Mouse (Mus musculus) G1E (cell line): ENCODE measurements around the gene Pla2g2d.

Source experiments
- CTCF ChIP-seq: IDR thresholded peaks from 2 replicates; pipeline ENCODE4 v1.5.1; 2012; ENCODE audit warnings: low read depth, low read length, inconsistent platforms, mixed read lengths
- GATA1 ChIP-seq: IDR thresholded peaks from 2 replicates; pipeline ENCODE4 v1.6.1; 2012; ENCODE audit warnings: borderline replicate concordance, low read length, inconsistent platforms, mixed read lengths
- GATA2 ChIP-seq: IDR thresholded peaks from 2 replicates; pipeline ENCODE4 v1.6.1; 2012; ENCODE audit warnings: low read depth, low read length, inconsistent platforms, borderline replicate concordance
- POLR2AphosphoS5 ChIP-seq: IDR thresholded peaks from 2 replicates; pipeline ENCODE4 v1.6.1; 2012; ENCODE audit warnings: low read depth, low read length, inconsistent platforms; ENCODE audit not compliant: insufficient replicate concordance
- TAL1 ChIP-seq: conservative IDR thresholded peaks from 2 replicates; pipeline ENCODE4 v1.6.1; 2012; ENCODE audit warnings: low read depth, low read length, inconsistent platforms, mixed read lengths

GRCm38 (mm10) chr4:138797217-138797570, 21.7 kb downstream of the Pla2g2d start:
- TF ChIP-seq GATA2 (no peak), CTCF (no peak), GATA1 (no peak), POLR2AphosphoS5 (no peak), TAL1 (no peak)
